Mouse (Mus musculus) Muller cell, postnatal 12 days (primary cell): Measurements from ENCODE around the gene Nfam1.

ENCODE experiments used
- DNase-seq: peaks from one replicate; pipeline ENCODE4 v3.0.0-alpha.2; 2015; ENCODE audit errors: inconsistent ontology term

Gene Nfam1

GRCm38 (mm10) chr15:82960786-82961561, 72.1 kb downstream of the Nfam1 start:
- DNase-seq: no peak

- no peak for DNase-seq
Measured at GRCm38 (mm10) chr15:82959151-82959550, 74.0 kb downstream of the Nfam1 start.

GRCm38 (mm10) chr15:82958253-82958701, 74.8 kb downstream of the Nfam1 start:
- DNase-seq: peak; percentile 47

GRCm38 (mm10) chr15:82956721-82957120, 76.4 kb downstream of the Nfam1 start:
- DNase-seq: no peak

- DNase-seq: no peak
Measured at GRCm38 (mm10) chr15:82956310-82956709, 76.8 kb downstream of the Nfam1 start.

- no peak for DNase-seq
Measured at GRCm38 (mm10) chr15:82955286-82955685, 77.8 kb downstream of the Nfam1 start.

GRCm38 (mm10) chr15:82954034-82954433, 79.1 kb downstream of the Nfam1 start:
- no peak for DNase-seq

- no peak for DNase-seq
Measured at GRCm38 (mm10) chr15:82953096-82953495, 80.0 kb downstream of the Nfam1 start.

GRCm38 (mm10) chr15:82952292-82952705, 80.8 kb downstream of the Nfam1 start:
- DNase-seq: peak; percentile 60

- DNase-seq: no peak
Measured at GRCm38 (mm10) chr15:82950246-82950645, 82.9 kb downstream of the Nfam1 start.

- no peak for DNase-seq
Measured at GRCm38 (mm10) chr15:82947431-82947830, 85.7 kb downstream of the Nfam1 start.

- no peak for DNase-seq
Measured at GRCm38 (mm10) chr15:82944479-82945195, 88.5 kb downstream of the Nfam1 start.
